Mouse (Mus musculus): Measurements from ENCODE around the gene I830077J02Rik. TPM values are rescaled to one million over a fixed set of nuclear protein-coding genes. Genes with fewer than 3 reads are reported as not detected.
"Not testable (repeated sequence)": the region's sequence is repeated elsewhere in the genome, so short reads cannot be mapped to it uniquely, and the experiment has no call there.

Gene I830077J02Rik
- polyA plus RNA-seq, 1 experiment from 2014 or later = 0.82 TPM

GRCm38 (mm10) chr3:105917656-105918354 lies 14.7 kb downstream of the I830077J02Rik start:
- peaks cover 21% of the 10 kb centered on the region for H3K4me1 ChIP-seq
- ATAC-seq (ENCODE audit: borderline replicate concordance, extremely low read depth, low FRiP score, low TSS enrichment) = no peak
- H3K27me3 ChIP-seq = no peaks in the 10 kb centered on the region
- H3K4me2 ChIP-seq = no peak overlapping the region
- H3K9ac ChIP-seq = no peak overlapping the region
- no peak overlapping the region for H3K27ac ChIP-seq
- no peak overlapping the region for H3K4me3 ChIP-seq
- H3K9me3 ChIP-seq = no peaks in the 10 kb centered on the region
- H3K36me3 ChIP-seq = no peaks in the 10 kb centered on the region
- WGBS = 61% methylated on average over 10 of the region's 10 CpGs

DNA sequence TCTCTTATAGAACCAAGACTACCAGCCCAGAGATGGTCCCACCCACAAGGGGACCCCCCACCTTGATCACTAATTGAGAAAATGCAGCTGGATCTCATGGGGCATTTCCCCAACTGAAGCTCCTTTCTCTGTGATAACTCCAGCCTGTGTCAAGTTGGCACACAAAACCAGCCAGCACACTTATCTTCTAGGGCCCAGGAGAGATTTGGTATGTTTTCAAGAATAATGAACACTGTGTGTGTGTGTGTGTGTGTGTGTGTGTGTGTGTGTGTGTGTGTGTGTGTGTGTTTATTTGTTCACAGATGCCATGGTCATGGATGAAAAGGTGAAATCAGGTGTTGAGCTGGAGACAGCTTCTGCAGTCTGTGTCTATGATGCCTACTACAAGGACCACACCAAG lies 16.0 kb downstream of the I830077J02Rik start:
- not testable (repeated sequence) for H3K27me3 ChIP-seq; H3K36me3 ChIP-seq; H3K9ac ChIP-seq; ATAC-seq (ENCODE audit: borderline replicate concordance, extremely low read depth, low FRiP score, low TSS enrichment); H3K4me2 ChIP-seq; H3K27ac ChIP-seq; H3K4me3 ChIP-seq; H3K9me3 ChIP-seq
- H3K4me1 ChIP-seq = peaks cover 21% of the 10 kb centered on the region

GRCm38 (mm10) chr3:105915281-105915680 lies 17.2 kb downstream of the I830077J02Rik start:
- no peak overlapping the region for H3K4me2 ChIP-seq
- WGBS = 0% methylated on average over 1 of the region's 1 CpGs
- no peaks in the 10 kb centered on the region for H3K36me3 ChIP-seq
- no peaks in the 10 kb centered on the region for H3K9me3 ChIP-seq
- no peak overlapping the region for H3K9ac ChIP-seq
- H3K27ac ChIP-seq = peak overlapping the region; percentile 48
- ATAC-seq (ENCODE audit: borderline replicate concordance, extremely low read depth, low FRiP score, low TSS enrichment) = peak; percentile 61; the same call in 1 of the 2 replicates
- no peak overlapping the region for H3K4me3 ChIP-seq
- no peaks in the 10 kb centered on the region for H3K27me3 ChIP-seq
- H3K4me1 ChIP-seq = peaks cover 21% of the 10 kb centered on the region

DNA sequence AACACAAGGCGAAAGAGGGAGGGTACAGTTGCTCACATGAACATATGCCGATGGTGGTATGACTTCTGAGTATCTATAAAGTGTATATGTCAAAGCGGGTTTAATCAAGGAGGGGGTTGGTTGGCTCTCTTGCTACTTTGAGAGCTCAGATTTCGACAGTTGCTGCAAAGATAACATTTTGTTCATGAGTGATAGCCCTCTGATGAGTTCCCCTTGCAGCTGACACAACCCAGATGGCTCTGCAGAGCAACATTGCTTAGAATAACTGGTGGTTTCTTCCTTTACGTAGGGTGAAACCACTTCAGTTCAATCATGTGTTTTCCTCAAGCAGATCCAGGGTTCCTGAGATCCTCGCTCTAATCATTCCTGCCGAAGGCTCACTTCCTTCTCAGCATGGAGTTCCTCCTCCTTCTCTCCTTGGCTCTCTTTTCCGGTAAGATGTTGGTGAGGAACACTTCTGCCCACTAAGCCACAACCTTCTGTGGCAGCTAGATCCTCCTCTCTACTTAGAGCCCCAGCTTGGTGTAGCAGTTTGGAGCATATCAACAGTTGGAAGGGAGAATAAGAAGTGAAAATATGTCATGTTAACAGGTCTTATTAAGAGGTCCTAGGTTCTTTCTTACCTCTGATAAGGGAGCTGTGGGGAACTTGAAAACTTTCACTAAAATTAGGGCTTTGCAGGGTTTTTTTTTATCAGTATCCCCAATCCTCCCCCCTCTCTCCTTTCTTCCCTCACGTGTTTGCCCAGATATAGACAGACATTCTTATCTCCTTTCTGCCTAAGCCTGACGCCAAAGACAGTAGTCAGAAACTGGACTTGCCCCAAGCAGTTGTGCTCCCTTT lies 18.4 kb downstream of the I830077J02Rik start:
- Histone ChIP-seq H3K27ac (peak overlapping the region; percentile 48), H3K27me3 (no peaks in the 10 kb centered on the region), H3K9ac (no peak overlapping the region), H3K4me2 (no peak overlapping the region), H3K36me3 (no peaks in the 10 kb centered on the region), H3K4me1 (peaks cover 21% of the 10 kb centered on the region), H3K9me3 (no peaks in the 10 kb centered on the region), H3K4me3 (no peak overlapping the region)
- WGBS = 24% methylated on average over 10 of the region's 10 CpGs
- peak; percentile 37; the same call in 1 of the 2 replicates for ATAC-seq (ENCODE audit: borderline replicate concordance, extremely low read depth, low FRiP score, low TSS enrichment)

DNA sequence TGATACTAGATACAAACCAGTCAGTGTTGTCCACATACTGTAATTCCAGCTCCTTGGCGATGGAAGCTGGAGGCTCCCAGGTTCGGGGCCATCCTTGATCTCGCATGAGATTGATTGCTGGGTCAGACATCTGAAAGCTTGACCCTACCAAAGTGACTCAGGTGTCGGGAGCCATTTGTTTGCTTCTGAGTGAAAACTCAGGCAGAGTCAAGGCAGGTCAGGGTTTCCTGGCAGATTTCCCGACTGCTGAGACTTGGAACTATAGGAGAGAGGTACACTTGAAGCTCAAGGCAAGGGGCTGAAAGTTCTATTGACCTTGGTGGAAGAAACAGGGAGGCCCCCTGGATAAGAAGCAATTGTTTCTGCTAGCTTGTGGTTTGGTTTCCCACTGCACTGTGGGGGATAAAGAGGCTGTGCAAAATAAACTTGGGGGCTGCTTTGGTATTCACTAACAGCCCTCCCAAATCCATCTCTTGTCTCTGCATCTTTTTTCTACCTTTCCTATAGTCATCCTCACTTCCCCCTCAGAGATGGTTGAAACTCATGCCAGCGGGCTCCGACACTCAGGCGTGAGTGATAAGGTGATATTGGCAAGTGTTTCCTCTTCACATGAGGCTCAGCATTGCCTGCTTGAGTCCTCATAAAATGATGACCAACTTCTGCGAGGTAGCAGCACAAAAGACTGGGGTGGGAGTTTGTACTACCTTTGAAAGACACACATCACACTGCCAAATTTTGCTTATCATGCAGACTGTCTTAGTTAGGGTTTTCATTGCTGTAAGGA lies 20.2 kb downstream of the I830077J02Rik start:
- no peaks in the 10 kb centered on the region for H3K9me3 ChIP-seq
- no peak overlapping the region for H3K27ac ChIP-seq
- peaks cover 21% of the 10 kb centered on the region for H3K4me1 ChIP-seq
- H3K9ac ChIP-seq = no peak overlapping the region
- WGBS = 40% methylated on average over 9 of the region's 9 CpGs
- H3K4me2 ChIP-seq = no peak overlapping the region
- H3K4me3 ChIP-seq = no peak overlapping the region
- H3K27me3 ChIP-seq = no peaks in the 10 kb centered on the region
- H3K36me3 ChIP-seq = no peaks in the 10 kb centered on the region
- ATAC-seq (ENCODE audit: borderline replicate concordance, extremely low read depth, low FRiP score, low TSS enrichment) = no peak

- 73% methylated on average over 11 of the region's 11 CpGs for WGBS
- no peak for ATAC-seq (ENCODE audit: borderline replicate concordance, extremely low read depth, low FRiP score, low TSS enrichment)
- no peaks in the 10 kb centered on the region for H3K27me3 ChIP-seq
- H3K27ac ChIP-seq = no peak overlapping the region
- H3K4me3 ChIP-seq = no peak overlapping the region
- H3K36me3 ChIP-seq = no peaks in the 10 kb centered on the region
- H3K9me3 ChIP-seq = no peaks in the 10 kb centered on the region
- no peak overlapping the region for H3K4me2 ChIP-seq
- H3K4me1 ChIP-seq = peaks cover 21% of the 10 kb centered on the region
- no peak overlapping the region for H3K9ac ChIP-seq
Observed at GRCm38 (mm10) chr3:105910519-105911190, 21.8 kb downstream of the I830077J02Rik start.

GRCm38 (mm10) chr3:105908976-105909375 lies 23.5 kb downstream of the I830077J02Rik start:
- H3K9ac ChIP-seq = no peak overlapping the region
- H3K4me1 ChIP-seq = peaks cover 8% of the 10 kb centered on the region
- no peaks in the 10 kb centered on the region for H3K36me3 ChIP-seq
- H3K4me3 ChIP-seq = no peak overlapping the region
- 80% methylated on average over 4 of the region's 4 CpGs for WGBS
- H3K27ac ChIP-seq = no peak overlapping the region
- ATAC-seq (ENCODE audit: borderline replicate concordance, extremely low read depth, low FRiP score, low TSS enrichment) = no peak
- no peaks in the 10 kb centered on the region for H3K27me3 ChIP-seq
- no peak overlapping the region for H3K4me2 ChIP-seq
- no peaks in the 10 kb centered on the region for H3K9me3 ChIP-seq

GRCm38 (mm10) chr3:105907956-105908655 lies 24.4 kb downstream of the I830077J02Rik start:
- WGBS = 27% methylated on average over 9 of the region's 9 CpGs
- Histone ChIP-seq H3K4me1 (no peaks in the 10 kb centered on the region), H3K36me3 (no peaks in the 10 kb centered on the region), H3K27ac (no peak overlapping the region), H3K4me2 (no peak overlapping the region), H3K4me3 (no peak overlapping the region), H3K9ac (no peak overlapping the region), H3K27me3 (no peaks in the 10 kb centered on the region), H3K9me3 (no peaks in the 10 kb centered on the region)
- no peak for ATAC-seq (ENCODE audit: borderline replicate concordance, extremely low read depth, low FRiP score, low TSS enrichment)

DNA sequence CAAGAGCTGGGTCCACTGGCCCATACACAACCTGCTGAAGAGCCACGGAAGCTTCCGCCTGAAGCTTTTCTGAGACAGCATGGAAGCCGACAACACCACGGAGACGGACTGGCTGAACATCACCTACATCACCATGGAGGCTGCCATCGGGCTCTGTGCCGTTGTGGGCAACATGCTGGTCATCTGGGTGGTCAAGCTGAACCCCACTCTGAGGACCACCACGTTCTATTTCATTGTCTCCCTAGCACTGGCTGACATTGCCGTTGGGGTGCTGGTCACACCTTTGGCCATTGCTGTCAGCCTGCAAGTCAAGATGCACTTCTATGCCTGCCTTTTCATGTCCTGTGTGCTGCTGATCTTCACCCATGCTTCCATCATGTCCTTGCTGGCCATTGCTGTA lies 27.7 kb downstream of the I830077J02Rik start:
- Histone ChIP-seq H3K4me2 (no peak overlapping the region), H3K9ac (no peak overlapping the region), H3K27me3 (no peaks in the 10 kb centered on the region), H3K9me3 (no peaks in the 10 kb centered on the region), H3K4me3 (no peak overlapping the region), H3K4me1 (peaks cover under 1% of the 10 kb centered on the region), H3K27ac (no peak overlapping the region), H3K36me3 (no peaks in the 10 kb centered on the region)
- ATAC-seq (ENCODE audit: borderline replicate concordance, extremely low read depth, low FRiP score, low TSS enrichment) = no peak
- WGBS = 92% methylated on average over 9 of the region's 9 CpGs

DNA sequence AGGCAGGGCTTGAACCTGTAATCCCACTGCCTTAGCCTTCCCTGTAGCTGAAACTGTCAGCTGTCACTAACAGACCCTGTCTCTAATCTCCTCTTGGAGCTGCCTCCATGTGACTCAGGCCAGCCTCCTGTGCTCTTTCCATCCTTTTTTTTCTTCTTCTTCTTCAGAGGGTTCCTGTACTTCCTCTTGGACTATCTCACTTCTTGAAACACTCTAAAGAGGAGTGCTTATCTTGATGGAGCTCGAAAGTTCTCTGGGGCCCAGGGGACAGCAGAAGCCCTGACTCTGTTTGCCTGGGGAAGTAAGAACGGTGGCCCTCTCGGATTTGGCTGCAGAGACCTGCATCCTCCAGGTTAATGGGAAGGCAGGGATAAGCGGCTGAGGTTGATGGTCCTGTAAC lies 28.3 kb downstream of the I830077J02Rik start:
- Histone ChIP-seq H3K4me2 (no peak overlapping the region), H3K27me3 (no peaks in the 10 kb centered on the region), H3K4me3 (no peak overlapping the region), H3K4me1 (peaks cover 4% of the 10 kb centered on the region), H3K9me3 (no peaks in the 10 kb centered on the region), H3K27ac (no peak overlapping the region), H3K9ac (no peak overlapping the region), H3K36me3 (no peaks in the 10 kb centered on the region)
- WGBS = 51% methylated on average over 4 of the region's 4 CpGs
- no peak for ATAC-seq (ENCODE audit: borderline replicate concordance, extremely low read depth, low FRiP score, low TSS enrichment)

GRCm38 (mm10) chr3:105901468-105901867 lies 31.0 kb downstream of the I830077J02Rik start:
- Histone ChIP-seq H3K9me3 (no peaks in the 10 kb centered on the region), H3K27me3 (no peaks in the 10 kb centered on the region), H3K4me3 (no peak overlapping the region), H3K9ac (no peak overlapping the region), H3K36me3 (no peaks in the 10 kb centered on the region), H3K27ac (no peak overlapping the region), H3K4me1 (peaks cover 4% of the 10 kb centered on the region), H3K4me2 (no peak overlapping the region)
- no peak for ATAC-seq (ENCODE audit: borderline replicate concordance, extremely low read depth, low FRiP score, low TSS enrichment)
- WGBS = 61% methylated on average over 4 of the region's 4 CpGs
